Mouse (Mus musculus) CH12.LX (cell line): ENCODE results near the gene Gm11937. TPM values are rescaled to one million over a fixed set of nuclear protein-coding genes. Genes with fewer than 3 reads are reported as not detected.

ENCODE experiments used
- DNase-seq: peaks from one replicate; pipeline ENCODE4 v3.0.0-alpha.2; 2013; ENCODE audit errors: extremely low read depth
- H3K27ac ChIP-seq: 2 replicates; pipeline ENCODE4 v1.5.1; 2012; ENCODE audit warnings: low read depth, mild to moderate bottlenecking, control low read depth, moderate library complexity; ENCODE audit not compliant: insufficient read depth
- H3K27me3 ChIP-seq: replicated peaks from 2 replicates; pipeline ENCODE3; 2012; ENCODE audit warnings: inconsistent platforms
- H3K36me3 ChIP-seq, 2 experiments: replicated peaks in 1 of 2; 2 replicates each; pipeline versions ENCODE3 to v1.6.1; 2012; ENCODE audit warnings: inconsistent platforms in 1 of 2, low read length in 1 of 2, mild to moderate bottlenecking in 1 of 2, mixed read lengths in 1 of 2, moderate library complexity in 1 of 2; ENCODE audit not compliant: control insufficient read depth in 1 of 2, insufficient read depth in 1 of 2
- H3K4me1 ChIP-seq, 2 experiments: 2 replicates each; pipeline ENCODE4 v1.6.1; 2012; ENCODE audit warnings: inconsistent platforms in 1 of 2, moderate library complexity in 1 of 2; ENCODE audit not compliant: insufficient read depth in 2 of 2, control insufficient read depth in 1 of 2
- H3K4me2 ChIP-seq: 2 replicates; pipeline ENCODE4 v1.6.1; 2012; ENCODE audit warnings: low read depth, mild to moderate bottlenecking, control low read depth; ENCODE audit not compliant: poor library complexity, insufficient read depth, severe bottlenecking
- H3K4me3 ChIP-seq, 3 experiments: fragments of 150-350 bp in 1 of 3; sonication (generic) in 1 of 3; replicated peaks in 1 of 3; 2 replicates each; pipeline versions ENCODE3 to v1.5.1; 2011 to 2012; ENCODE audit warnings: low read depth in 2 of 3, low read length in 2 of 3, mild to moderate bottlenecking in 2 of 3, moderate library complexity in 2 of 3, control low read depth in 1 of 3, improper control_type of control experiment in 1 of 3, inconsistent platforms in 1 of 3, mixed read lengths in 1 of 3; ENCODE audit not compliant: poor library complexity in 1 of 3
- H3K79me2 ChIP-seq: replicated peaks from 2 replicates; pipeline ENCODE4 v1.6.1; 2012; ENCODE audit warnings: mild to moderate bottlenecking, moderate library complexity; ENCODE audit not compliant: control insufficient read depth, poor library complexity, insufficient read depth, severe bottlenecking; ENCODE audit errors: extremely low read depth
- H3K9ac ChIP-seq: 2 replicates; pipeline ENCODE4 v1.6.1; 2012; ENCODE audit warnings: low read depth, mild to moderate bottlenecking, control low read depth, moderate library complexity; ENCODE audit not compliant: insufficient read depth
- H3K9me3 ChIP-seq: replicated peaks from 2 replicates; pipeline ENCODE3; 2012; ENCODE audit warnings: low read length, inconsistent platforms, mixed read lengths
- BHLHE40 ChIP-seq: IDR thresholded peaks from 2 replicates; pipeline ENCODE4 v1.6.1; 2011; ENCODE audit warnings: mild to moderate bottlenecking, low read depth, low read length, improper control_type of control experiment
- CHD1 ChIP-seq: IDR thresholded peaks from 2 replicates; pipeline ENCODE4 v1.6.1; 2012; ENCODE audit warnings: low read depth, low read length, improper control_type of control experiment, inconsistent platforms
- CHD2 ChIP-seq: IDR thresholded peaks from 2 replicates; pipeline ENCODE4 v1.6.1; 2011; ENCODE audit warnings: low read length, improper control_type of control experiment
- CTCF ChIP-seq, 2 experiments: IDR thresholded peaks in 1 of 2; conservative IDR thresholded peaks in 1 of 2; 2 replicates each; pipeline ENCODE4 v1.5.1; 2011 to 2012; ENCODE audit warnings: low read depth in 2 of 2, low read length in 2 of 2, improper control_type of control experiment in 1 of 2, inconsistent platforms in 1 of 2, mild to moderate bottlenecking in 1 of 2, moderate library complexity in 1 of 2
- E2F4 ChIP-seq: IDR thresholded peaks from 2 replicates; pipeline ENCODE4 v1.6.1; 2011; ENCODE audit warnings: low read depth, low read length, improper control_type of control experiment; ENCODE audit not compliant: insufficient replicate concordance
- ETS1 ChIP-seq: conservative IDR thresholded peaks from 2 replicates; pipeline ENCODE4 v1.6.1; 2012; ENCODE audit warnings: low read depth, mild to moderate bottlenecking, inconsistent platforms, low read length, improper control_type of control experiment, moderate library complexity
- HCFC1 ChIP-seq: IDR thresholded peaks from 2 replicates; pipeline ENCODE4 v1.6.1; 2012; ENCODE audit warnings: low read depth, mild to moderate bottlenecking, inconsistent platforms, low read length, improper control_type of control experiment
- IRF4 ChIP-seq: IDR thresholded peaks from 2 replicates; pipeline ENCODE4 v1.6.1; 2014; ENCODE audit warnings: low read depth, mild to moderate bottlenecking, inconsistent platforms, low read length, improper control_type of control experiment
- JUN ChIP-seq: IDR thresholded peaks from 2 replicates; pipeline ENCODE4 v1.6.1; 2011; ENCODE audit warnings: low read depth, mild to moderate bottlenecking, low read length, improper control_type of control experiment, moderate library complexity; ENCODE audit not compliant: insufficient read depth
- KAT2A ChIP-seq: IDR thresholded peaks from 2 replicates; pipeline ENCODE4 v1.6.1; 2012; ENCODE audit warnings: low read length, improper control_type of control experiment, inconsistent platforms; ENCODE audit not compliant: insufficient replicate concordance
- MAZ ChIP-seq: IDR thresholded peaks from 2 replicates; pipeline ENCODE4 v1.6.1; 2012; ENCODE audit warnings: low read depth, mild to moderate bottlenecking, inconsistent platforms, low read length, improper control_type of control experiment, moderate library complexity
- MEF2A ChIP-seq: IDR thresholded peaks from 2 replicates; pipeline ENCODE4 v1.6.1; 2014; ENCODE audit warnings: low read depth, mild to moderate bottlenecking, inconsistent platforms, low read length, improper control_type of control experiment, borderline replicate concordance
- NELFE ChIP-seq: IDR thresholded peaks from 2 replicates; pipeline ENCODE4 v1.6.1; 2011; ENCODE audit warnings: low read depth, low read length, improper control_type of control experiment
- PAX5 ChIP-seq: IDR thresholded peaks from 2 replicates; pipeline ENCODE4 v1.6.1; 2012; ENCODE audit warnings: low read length, inconsistent platforms, mixed read lengths
- RAD21 ChIP-seq: IDR thresholded peaks from 2 replicates; pipeline ENCODE4 v1.6.1; 2011; ENCODE audit warnings: low read depth, mild to moderate bottlenecking, low read length, improper control_type of control experiment, moderate library complexity
- RCOR1 ChIP-seq: conservative IDR thresholded peaks from 2 replicates; pipeline ENCODE4 v1.6.1; 2012; ENCODE audit warnings: low read depth, mild to moderate bottlenecking, inconsistent platforms, low read length, improper control_type of control experiment
- SIN3A ChIP-seq: IDR thresholded peaks from 2 replicates; pipeline ENCODE4 v1.6.1; 2012; ENCODE audit warnings: low read length, improper control_type of control experiment, inconsistent platforms
- SMC3 ChIP-seq: IDR thresholded peaks from 2 replicates; pipeline ENCODE4 v1.6.1; 2011; ENCODE audit warnings: low read depth, low read length, improper control_type of control experiment
- TCF12 ChIP-seq: IDR thresholded peaks from 2 replicates; pipeline ENCODE4 v1.6.1; 2014; ENCODE audit warnings: low read depth, mild to moderate bottlenecking, inconsistent platforms, low read length, improper control_type of control experiment
- UBTF ChIP-seq: IDR thresholded peaks from 2 replicates; pipeline ENCODE4 v1.6.1; 2012; ENCODE audit warnings: low read depth, mild to moderate bottlenecking, inconsistent platforms, low read length, improper control_type of control experiment, moderate library complexity
- USF2 ChIP-seq: conservative IDR thresholded peaks from 2 replicates; pipeline ENCODE4 v1.6.1; 2011; ENCODE audit warnings: low read depth, low read length, improper control_type of control experiment
- ZC3H11A ChIP-seq: IDR thresholded peaks from 2 replicates; pipeline ENCODE4 v1.6.1; 2012; ENCODE audit warnings: low read depth, mild to moderate bottlenecking, inconsistent platforms, low read length, improper control_type of control experiment
- ZMIZ1 ChIP-seq: IDR thresholded peaks from 2 replicates; pipeline ENCODE4 v1.6.1; 2012; ENCODE audit warnings: low read depth, mild to moderate bottlenecking, inconsistent platforms, low read length, improper control_type of control experiment
- dilution Hi-C: fragments of 300-500 bp; cut with MboI; formaldehyde crosslinking; loops from 2 replicates; pipeline ENCODE4 v1.14.3; 2020; ENCODE audit warnings: low sequenced_read_pairs; ENCODE audit not compliant: extremely low pct_unique_long_range_greater_than_20kb, extremely low pct_ligation_motif_present
- in situ Hi-C: fragments of 300-500 bp; cut with MboI; formaldehyde crosslinking; loops from 3 replicates; pipeline ENCODE4 v1.14.3; 2019; ENCODE audit warnings: low sequenced_read_pairs, low pct_ligation_motif_present, low pct_unique_long_range_greater_than_20kb, mixed read lengths
- polyA plus RNA-seq: library from polyadenylated mRNA; unstranded; fragments of >175 nt; gene quantifications from 2 replicates; pipeline ENCODE4 v1.2.1, GENCODE M21; 2012; ENCODE audit warnings: low read depth; ENCODE audit not compliant: insufficient read length
- total RNA-seq, 2 experiments: library from RNA; depleted of rRNA; stranded (reverse); fragments of 300-350 nt in 1 of 2; fragments of >200 nt in 1 of 2; gene quantifications; 2 replicates each; pipeline ENCODE4 v1.2.3; 2012 to 2014

Gene Gm11937
- total and polyA plus RNA-seq, 3 experiments, result not detected

DNA sequence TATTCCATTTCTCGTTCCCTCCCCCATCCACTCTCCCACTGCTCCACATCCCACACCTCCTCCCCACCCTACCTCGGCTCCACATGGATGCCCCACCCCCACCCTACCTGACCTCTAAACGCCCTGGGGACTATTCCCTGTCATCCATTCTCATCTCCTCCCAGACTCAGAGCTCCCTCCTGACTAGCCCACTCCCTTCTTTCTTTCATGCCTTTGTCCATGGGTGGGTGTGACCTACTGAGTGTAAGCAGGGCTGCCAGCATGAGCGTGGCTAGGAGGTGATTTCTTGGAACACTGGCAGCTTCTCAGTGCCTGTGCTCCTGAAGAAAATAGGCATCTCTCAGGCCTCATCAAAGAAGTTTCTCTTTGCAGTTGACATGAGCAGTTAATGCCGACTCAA, 47.1 kb upstream of the Gm11937 start (continued):
- TF ChIP-seq IRF4 (no peak), ZC3H11A (no peak)
- TF ChIP-seq, all 38 proteins: peak for 0

- Histone ChIP-seq H3K4me2 (no peak within 1 kb of the TSS), H3K4me1 (no peaks in the 10 kb centered on the region), H3K9ac (no peak within 1 kb of the TSS), H3K9me3 (peaks cover 3% of the 10 kb centered on the region), H3K36me3 (no peaks in the 10 kb centered on the region), H3K79me2 (no peaks in the 10 kb centered on the region), H3K27me3 (peaks cover 80% of the 10 kb centered on the region), H3K27ac (no peak within 1 kb of the TSS), H3K4me3 (no peak within 1 kb of the TSS)
- no peak for TF ChIP-seq ETS1
- no peak for TF ChIP-seq PAX5
- no peak for TF ChIP-seq CTCF (conservative IDR thresholded peaks at IDR 0.05 in 1 of 2, IDR thresholded peaks at IDR 0.05 in 1 of 2; ENCODE audit: low read depth in 2 of 2, low read length in 2 of 2)
- no peak for TF ChIP-seq TCF12
- no peak for TF ChIP-seq RAD21
- no peak for TF ChIP-seq SIN3A
- TF ChIP-seq USF2, result no peak
- no peak for TF ChIP-seq BHLHE40
- TF ChIP-seq CHD1, result no peak
- no peak for TF ChIP-seq UBTF
- no peak for TF ChIP-seq ZC3H11A
- no peak for TF ChIP-seq IRF4
- no peak for TF ChIP-seq KAT2A
- TF ChIP-seq MAZ, result no peak
- TF ChIP-seq CHD2, result no peak
- no peak for TF ChIP-seq JUN
- TF ChIP-seq HCFC1, result no peak
- no peak for TF ChIP-seq ZMIZ1
- in situ Hi-C loops, result no loop called here
- dilution Hi-C loops, result no loop called here
- DNase-seq, result no peak
Observed at GRCm38 (mm10) chr11:99650136-99650535, 40.1 kb upstream of the Gm11937 start, which contains the start of gene Gm11555. Gene Gm11555 (minus strand): TSS chr11:99650236.

- no peak for TF ChIP-seq SMC3
- TF ChIP-seq MEF2A, result no peak
- TF ChIP-seq E2F4, result no peak
- TF ChIP-seq RCOR1, result no peak
- TF ChIP-seq JUN, result no peak
- TF ChIP-seq NELFE, result no peak
- no peak for TF ChIP-seq MAZ
- H3K27me3 ChIP-seq, result peaks cover 71% of the 10 kb centered on the region
- dilution Hi-C loops (no loop called here), in situ Hi-C loops (no loop called here)
- DNase-seq, result no peak
- H3K4me3 ChIP-seq, result no peak overlapping the region
- no peak overlapping the region for H3K9ac ChIP-seq
- H3K9me3 ChIP-seq, result peaks cover 3% of the 10 kb centered on the region
- H3K79me2 ChIP-seq, result no peaks in the 10 kb centered on the region
- peaks cover 0 to 5% of the 10 kb centered on the region in 2 experiments; a peak in 1 of 4 replicates for H3K4me1 ChIP-seq
- no peak overlapping the region for H3K27ac ChIP-seq
- no peaks in the 10 kb centered on the region for H3K36me3 ChIP-seq
- H3K4me2 ChIP-seq, result no peak overlapping the region
Observed at GRCm38 (mm10) chr11:99646444-99646843, 36.5 kb upstream of the Gm11937 start.
